ENCODE assay signal across 7 mouse cellular contexts in the genomic region with DNA sequence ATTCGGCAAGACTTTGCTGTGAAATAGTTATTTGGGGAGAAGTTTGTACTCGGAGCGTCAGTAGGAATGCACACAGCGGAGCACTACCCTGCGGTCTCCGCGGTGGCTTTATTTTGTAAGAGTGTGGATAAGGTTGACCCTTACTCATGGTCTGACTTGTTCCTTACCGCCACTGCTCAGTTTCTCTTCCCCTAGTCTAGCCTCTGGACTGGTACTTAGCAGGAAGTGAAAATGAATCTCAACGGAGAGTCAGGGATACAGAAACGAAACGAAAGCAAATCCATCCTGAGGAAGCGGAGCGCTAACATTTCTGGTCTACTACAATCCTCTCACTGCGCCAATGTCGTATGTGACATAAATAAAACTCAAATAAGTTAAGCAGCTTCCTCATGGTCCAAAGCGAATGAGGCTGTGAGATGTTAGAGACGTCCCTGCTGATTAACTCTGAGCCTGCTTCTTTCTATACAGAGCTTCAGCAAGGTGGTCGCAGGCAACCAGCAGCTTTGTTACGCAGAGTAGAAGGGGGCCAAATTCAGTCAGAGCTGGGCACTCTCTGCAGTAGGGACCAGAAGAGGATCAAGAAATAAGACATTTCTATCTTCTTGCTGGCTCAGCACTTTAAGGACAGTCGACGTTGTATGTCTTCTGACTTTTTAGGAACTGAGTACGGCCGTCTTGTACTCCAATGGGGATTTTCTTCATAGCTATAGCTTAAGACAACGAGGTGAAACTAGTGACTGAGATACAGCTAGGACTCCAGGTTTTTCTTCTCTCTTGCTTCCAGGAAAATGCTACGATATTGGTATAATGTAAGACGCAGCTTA. TPM values are rescaled to one million over a fixed set of nuclear protein-coding genes. Genes with fewer than 3 reads are reported as not detected.
DNase-seq lines count a peak whose midpoint lies in the region; ATAC-seq and TF ChIP-seq lines count a peak whose summit lies in the region.

No protein-coding gene starts in this region.

- no peak for DNase-seq in spleen, adult 2 months (ENCODE audit: low read depth in 1 of 2, low spot score in 2 of 2)
- DNase-seq in spleen, postnatal 14 days (ENCODE audit: low spot score in 2 of 2), result no peak
- no peak for DNase-seq in liver, embryonic 14.5 days (ENCODE audit: low read depth in 3 of 3, low spot score in 3 of 3)
- no peak for DNase-seq in gastrocnemius, postnatal 25 days
- no peak for DNase-seq in hindbrain, embryonic 11.5 days (ENCODE audit: low spot score)

- peak overlapping the region; percentile 38 for H3K4me2 ChIP-seq in heart, embryonic 11.5 days
- H3K4me2 ChIP-seq in liver, embryonic 14.5 days (ENCODE audit: low read depth), result peak overlapping the region; percentile 34
- peak overlapping the region; percentile 46 for H3K4me2 ChIP-seq in stomach, embryonic 16.5 days (ENCODE audit: low read depth, low read length)
- H3K4me2 ChIP-seq in hindbrain, embryonic 11.5 days (replicated peaks; ENCODE audit: low read depth, low read length), result no peak overlapping the region

- ATAC-seq in heart, embryonic 11.5 days (replicated peaks; ENCODE audit: insufficient number of reproducible peaks, low FRiP score, low TSS enrichment), result no peak
- no peak for ATAC-seq in liver, embryonic 14.5 days (ENCODE audit: insufficient read depth)
- ATAC-seq in stomach, embryonic 16.5 days (ENCODE audit: insufficient read depth, low FRiP score), result no peak
- ATAC-seq in hindbrain, embryonic 11.5 days (ENCODE audit: low FRiP score), result no peak

- WGBS in spleen, adult 2 months, result 34% methylated on average over 26 of the region's 26 CpGs
- 59% methylated on average over 26 of the region's 26 CpGs for WGBS in heart, embryonic 11.5 days (ENCODE audit: insufficient replicate concordance)
- WGBS in liver, embryonic 14.5 days (ENCODE audit: insufficient replicate concordance), result 54% methylated on average over 26 of the region's 26 CpGs
- WGBS in stomach, embryonic 16.5 days, result 66% methylated on average over 26 of the region's 26 CpGs
- WGBS in hindbrain, embryonic 11.5 days, result 75% methylated on average over 26 of the region's 26 CpGs

- peaks cover 4% of the 10 kb centered on the region; the same call in 1 of the 2 replicates for H3K4me1 ChIP-seq in spleen, adult 2 months (ENCODE audit: control insufficient read depth, insufficient read depth, insufficient read length)
- H3K4me1 ChIP-seq in heart, embryonic 11.5 days (ENCODE audit: control insufficient read depth, insufficient read depth, low read length), result no peaks in the 10 kb centered on the region
- H3K4me1 ChIP-seq in liver, embryonic 14.5 days (replicated peaks; ENCODE audit: control insufficient read depth in 2 of 2, insufficient read depth in 2 of 2, low read length in 1 of 2), result no peaks in the 10 kb centered on the region; a peak in 1 of 4 replicates
- no peaks in the 10 kb centered on the region for H3K4me1 ChIP-seq in stomach, embryonic 16.5 days (ENCODE audit: control insufficient read depth, insufficient read depth, low read length)
- no peaks in the 10 kb centered on the region for H3K4me1 ChIP-seq in hindbrain, embryonic 11.5 days (replicated peaks; ENCODE audit: control insufficient read depth, insufficient read depth, low read length)

- no peak for TF ChIP-seq POLR2A in spleen, adult 2 months (IDR thresholded peaks at IDR 0.05; ENCODE audit: low read depth, low read length)

- no peaks in the 10 kb centered on the region for H3K9me3 ChIP-seq in heart, embryonic 11.5 days (replicated peaks; ENCODE audit: control insufficient read depth, low read length)
- H3K9me3 ChIP-seq in liver, embryonic 14.5 days (ENCODE audit: control insufficient read depth, low read length), result no peaks in the 10 kb centered on the region
- no peaks in the 10 kb centered on the region for H3K9me3 ChIP-seq in stomach, embryonic 16.5 days (replicated peaks; ENCODE audit: control insufficient read depth, low read length)
- no peaks in the 10 kb centered on the region for H3K9me3 ChIP-seq in hindbrain, embryonic 11.5 days (ENCODE audit: control insufficient read depth, low read length)

- H3K9ac ChIP-seq in heart, embryonic 11.5 days (ENCODE audit: low read depth, low read length), result no peak overlapping the region
- no peak overlapping the region for H3K9ac ChIP-seq in liver, embryonic 14.5 days (replicated peaks)
- H3K9ac ChIP-seq in stomach, embryonic 16.5 days (ENCODE audit: low read length), result peak overlapping the region; percentile 46; the same call in 1 of the 2 replicates
- no peak overlapping the region for H3K9ac ChIP-seq in hindbrain, embryonic 11.5 days (ENCODE audit: low read depth, low read length)

- no peaks in the 10 kb centered on the region for H3K36me3 ChIP-seq in spleen, adult 2 months (ENCODE audit: control insufficient read depth, insufficient read depth, low read length)
- H3K36me3 ChIP-seq in heart, embryonic 11.5 days (ENCODE audit: control insufficient read depth, insufficient read depth, low read length), result no peaks in the 10 kb centered on the region
- H3K36me3 ChIP-seq in liver, embryonic 14.5 days (replicated peaks; ENCODE audit: control insufficient read depth, insufficient read depth, low read depth), result no peaks in the 10 kb centered on the region
- H3K36me3 ChIP-seq in stomach, embryonic 16.5 days (ENCODE audit: control insufficient read depth, insufficient read depth, low read length), result no peaks in the 10 kb centered on the region
- H3K36me3 ChIP-seq in hindbrain, embryonic 11.5 days (ENCODE audit: control insufficient read depth, insufficient read depth, low read length), result no peaks in the 10 kb centered on the region

- TF ChIP-seq CTCF in spleen, adult 2 months (IDR thresholded peaks at IDR 0.05; ENCODE audit: extremely low read depth, insufficient read depth, insufficient read length, insufficient replicate concordance), result no peak
- no peak for TF ChIP-seq CTCF in liver, embryonic 14.5 days (IDR thresholded peaks at IDR 0.05; ENCODE audit: low read depth)

- H3K27ac ChIP-seq in spleen, adult 2 months (ENCODE audit: insufficient read depth, low read length), result peak overlapping the region; percentile 45; the same call in 1 of the 2 replicates
- H3K27ac ChIP-seq in heart, embryonic 11.5 days (ENCODE audit: low read depth, low read length), result no peak overlapping the region
- H3K27ac ChIP-seq in liver, embryonic 14.5 days, result no peak overlapping the region
- H3K27ac ChIP-seq in stomach, embryonic 16.5 days (ENCODE audit: low read length), result no peak overlapping the region; the same call in 1 of the 2 replicates
- no peak overlapping the region for H3K27ac ChIP-seq in hindbrain, embryonic 11.5 days (ENCODE audit: low read depth, low read length)

- no peak for TF ChIP-seq EP300 in liver, embryonic 14.5 days (IDR thresholded peaks at IDR 0.05; ENCODE audit: low read depth)

- H3K27me3 ChIP-seq in spleen, adult 2 months (ENCODE audit: control insufficient read depth, insufficient read depth, low read length), result no peaks in the 10 kb centered on the region
- peaks cover 6% of the 10 kb centered on the region for H3K27me3 ChIP-seq in heart, embryonic 11.5 days (ENCODE audit: control insufficient read depth, insufficient read depth, low read length)
- no peaks in the 10 kb centered on the region; the same call in 1 of the 2 replicates for H3K27me3 ChIP-seq in liver, embryonic 14.5 days (ENCODE audit: control insufficient read depth, insufficient read depth, low read length)
- H3K27me3 ChIP-seq in stomach, embryonic 16.5 days (ENCODE audit: control insufficient read depth, insufficient read depth, low read length), result no peaks in the 10 kb centered on the region
- H3K27me3 ChIP-seq in hindbrain, embryonic 11.5 days (ENCODE audit: control insufficient read depth, insufficient read depth, low read length), result no peaks in the 10 kb centered on the region

- H3K4me3 ChIP-seq in spleen, adult 2 months (ENCODE audit: extremely low read depth, insufficient read depth, insufficient read length), result peak overlapping the region; percentile 50
- peak overlapping the region; percentile 27 for H3K4me3 ChIP-seq in heart, embryonic 11.5 days (ENCODE audit: low read depth, low read length)
- H3K4me3 ChIP-seq in liver, embryonic 14.5 days (ENCODE audit: insufficient read depth in 1 of 2, low read depth in 2 of 2, low read length in 2 of 2), result peak overlapping the region; percentile 4 to 39; a peak in 2 of 4 replicates
- H3K4me3 ChIP-seq in stomach, embryonic 16.5 days (replicated peaks; ENCODE audit: low read length), result peak overlapping the region; percentile 27
- H3K4me3 ChIP-seq in hindbrain, embryonic 11.5 days (ENCODE audit: low read depth, low read length), result no peak overlapping the region

RNA-seq across cellular contexts. Expression of a gene that starts 7.1 kb away (rescaled TPM):
- polyA plus RNA-seq in spleen, adult 2 months (2012; rRNA removed), result 5.2 and 6.0 TPM in 2 replicates
- 0.89 and 1.3 TPM in 2 replicates for polyA plus RNA-seq in heart, embryonic 11.5 days (2014; fragmentation: Nextera tagmentation; extraction: Ambion mirVana)
- polyA plus RNA-seq in liver, embryonic 14.5 days (2012; rRNA removed), result 2.8 and 3.3 TPM in 2 replicates
- polyA plus RNA-seq in liver, embryonic 14.5 days (2014; fragmentation: Nextera tagmentation; extraction: Ambion mirVana), result 4.8 and 5.6 TPM in 2 replicates
- 3.0 and 3.4 TPM in 2 replicates for polyA plus RNA-seq in stomach, embryonic 16.5 days (2015; fragmentation: Nextera tagmentation; extraction: Ambion mirVana)
- under 1 TPM; 0.33 to 0.40 TPM for total RNA-seq in gastrocnemius, postnatal 25 days (2021)
- polyA plus RNA-seq in hindbrain, embryonic 11.5 days (2014; fragmentation: Nextera tagmentation; extraction: Ambion mirVana), result 1.3 and 1.9 TPM in 2 replicates

RNA-seq across cellular contexts. Expression of a gene that starts 31.4 kb away (rescaled TPM):
- 14.7 and 15.9 TPM in 2 replicates for polyA plus RNA-seq in spleen, adult 2 months (2012; rRNA removed)
- 6.6 and 7.1 TPM in 2 replicates for polyA plus RNA-seq in heart, embryonic 11.5 days (2014; fragmentation: Nextera tagmentation; extraction: Ambion mirVana)
- polyA plus RNA-seq in liver, embryonic 14.5 days (2012; rRNA removed), result 9.5 and 16.9 TPM in 2 replicates
- polyA plus RNA-seq in liver, embryonic 14.5 days (2014; fragmentation: Nextera tagmentation; extraction: Ambion mirVana), result 23.3 and 24.5 TPM in 2 replicates
- polyA plus RNA-seq in stomach, embryonic 16.5 days (2015; fragmentation: Nextera tagmentation; extraction: Ambion mirVana), result 7.3 and 12.4 TPM in 2 replicates
- total RNA-seq in gastrocnemius, postnatal 25 days (2021), result 10 to 100 TPM; 30.8 to 37.0 TPM
- polyA plus RNA-seq in hindbrain, embryonic 11.5 days (2014; fragmentation: Nextera tagmentation; extraction: Ambion mirVana), result 15.2 and 16.9 TPM in 2 replicates

RNA-seq across cellular contexts. Expression of a gene that starts 32.5 kb away (rescaled TPM):
- polyA plus RNA-seq in spleen, adult 2 months (2012; rRNA removed), result 102 and 177 TPM in 2 replicates
- 24.3 and 29.5 TPM in 2 replicates for polyA plus RNA-seq in heart, embryonic 11.5 days (2014; fragmentation: Nextera tagmentation; extraction: Ambion mirVana)
- polyA plus RNA-seq in liver, embryonic 14.5 days (2012; rRNA removed), result 68.0 and 127 TPM in 2 replicates
- polyA plus RNA-seq in liver, embryonic 14.5 days (2014; fragmentation: Nextera tagmentation; extraction: Ambion mirVana), result 91.2 and 100 TPM in 2 replicates
- polyA plus RNA-seq in stomach, embryonic 16.5 days (2015; fragmentation: Nextera tagmentation; extraction: Ambion mirVana), result 29.8 and 39.2 TPM in 2 replicates
- 10 to 100 TPM; 24.6 to 29.5 TPM for total RNA-seq in gastrocnemius, postnatal 25 days (2021)
- polyA plus RNA-seq in hindbrain, embryonic 11.5 days (2014; fragmentation: Nextera tagmentation; extraction: Ambion mirVana), result 61.9 and 71.6 TPM in 2 replicates

RNA-seq across cellular contexts. Expression of a gene that starts 37.8 kb away (rescaled TPM):
- 9.3 and 15.4 TPM in 2 replicates for polyA plus RNA-seq in spleen, adult 2 months (2012; rRNA removed)
- polyA plus RNA-seq in heart, embryonic 11.5 days (2014; fragmentation: Nextera tagmentation; extraction: Ambion mirVana), result 1.3 and 2.7 TPM in 2 replicates
- 12.2 and 16.3 TPM in 2 replicates for polyA plus RNA-seq in liver, embryonic 14.5 days (2012; rRNA removed)
- 15.1 TPM in 2 replicates for polyA plus RNA-seq in liver, embryonic 14.5 days (2014; fragmentation: Nextera tagmentation; extraction: Ambion mirVana)
- polyA plus RNA-seq in stomach, embryonic 16.5 days (2015; fragmentation: Nextera tagmentation; extraction: Ambion mirVana), result 7.8 and 8.6 TPM in 2 replicates
- total RNA-seq in gastrocnemius, postnatal 25 days (2021), result 1 to 10 TPM; 7.5 to 8.7 TPM
- polyA plus RNA-seq in hindbrain, embryonic 11.5 days (2014; fragmentation: Nextera tagmentation; extraction: Ambion mirVana), result 4.2 and 5.8 TPM in 2 replicates

RNA-seq across cellular contexts. Expression of a gene that starts 54.4 kb away (rescaled TPM):
- not detected in 2 replicates for polyA plus RNA-seq in spleen, adult 2 months (2012; rRNA removed)
- 0.66 and 1.2 TPM in 2 replicates for polyA plus RNA-seq in heart, embryonic 11.5 days (2014; fragmentation: Nextera tagmentation; extraction: Ambion mirVana)
- 2.4 and 3.6 TPM in 2 replicates for polyA plus RNA-seq in liver, embryonic 14.5 days (2012; rRNA removed)
- polyA plus RNA-seq in liver, embryonic 14.5 days (2014; fragmentation: Nextera tagmentation; extraction: Ambion mirVana), result 2.6 and 5.7 TPM in 2 replicates
- polyA plus RNA-seq in stomach, embryonic 16.5 days (2015; fragmentation: Nextera tagmentation; extraction: Ambion mirVana), result 1.3 and 2.1 TPM in 2 replicates
- total RNA-seq in gastrocnemius, postnatal 25 days (2021), result not detected
- polyA plus RNA-seq in hindbrain, embryonic 11.5 days (2014; fragmentation: Nextera tagmentation; extraction: Ambion mirVana), result 0.64 and 0.90 TPM in 2 replicates
